Mouse (Mus musculus) central nervous system, embryonic 11.5 days (tissue): ENCODE data around the gene Zfp871. TPM values are rescaled to one million over a fixed set of nuclear protein-coding genes. Genes with fewer than 3 reads are reported as not detected.

Source experiments
- polyA plus RNA-seq: library from polyadenylated mRNA; depleted of rRNA; stranded (reverse); fragments of >200 nt; gene quantifications from 2 replicates; pipeline ENCODE4 v1.2.3, GENCODE M21; 2012; rRNA removed

The Zfp871 gene
- polyA plus RNA-seq, result 15.8 and 33.2 TPM in 2 replicates

GRCm38 (mm10) chr17:32788094-32788559, at the start of gene Zfp871:
Zfp871 (minus strand) TSS chr17:32788287.

GRCm38 (mm10) chr17:32829540-32830417, 41.7 kb upstream of the Zfp871 start, which contains the start of gene Zfp799:
Zfp799 (minus strand) TSS chr17:32830261.

GRCm38 (mm10) chr17:32809544-32810374, 21.7 kb upstream of the Zfp871 start, which contains the start of gene Zfp811:
Zfp811 (minus strand) TSS chr17:32809931.

Other genes with a start within 250 kb of the Zfp871 start
- not detected in 2 replicates for gene Cyp4f37, start 167.0 kb downstream of the Zfp871 start, polyA plus RNA-seq
- gene Cyp4f40, start 129.4 kb downstream of the Zfp871 start, polyA plus RNA-seq, result not detected in 2 replicates
- 1.1 and 1.5 TPM in 2 replicates for gene Cyp4f15, start 102.7 kb downstream of the Zfp871 start, polyA plus RNA-seq
- gene Zfp811, start 21.6 kb upstream of the Zfp871 start, polyA plus RNA-seq, result 26.4 and 29.3 TPM in 2 replicates
- gene Zfp799, start 42.0 kb upstream of the Zfp871 start, polyA plus RNA-seq, result 16.6 and 21.6 TPM in 2 replicates
- gene Zfp870, start 103.4 kb upstream of the Zfp871 start, polyA plus RNA-seq, result 5.7 and 5.8 TPM in 2 replicates
- 0.22 TPM in 1 of 2 replicates, not detected in the other for gene Cyp4f14, start 129.1 kb upstream of the Zfp871 start, polyA plus RNA-seq
- gene Cyp4f13, start 159.1 kb upstream of the Zfp871 start, polyA plus RNA-seq, result 5.4 and 9.1 TPM in 2 replicates
- gene Zfp472, start 177.5 kb upstream of the Zfp871 start, polyA plus RNA-seq, result 5.2 and 7.7 TPM in 2 replicates
- gene Zfp952, start 204.8 kb upstream of the Zfp871 start, polyA plus RNA-seq, result 8.9 and 12.6 TPM in 2 replicates
- gene Zfp763, start 245.1 kb upstream of the Zfp871 start, polyA plus RNA-seq, result 8.5 and 13.4 TPM in 2 replicates